Mouse (Mus musculus): ENCODE measurements at regions not wholly inside any gene's neighbourhood (a gene's known extent, or its start where the extent isn't known, plus 50 kb on each side); places are given as distances from the start of the nearest gene placed in this dataset.
"Not testable (repeated sequence)": the region's sequence is repeated elsewhere in the genome, so short reads cannot be mapped to it uniquely, and the experiment has no call there.

GRCm38 (mm10) chr13:5955121-5955520, 93.8 kb downstream of the Klf6 start:
- H3K9ac ChIP-seq (ENCODE audit: low read depth, low read length); H3K4me3 ChIP-seq; H3K27me3 ChIP-seq (ENCODE audit: control insufficient read depth, insufficient read depth, low read length); DNase-seq; intact Hi-C loops (cut with DNase I); H3K79me2 ChIP-seq (replicated peaks; ENCODE audit: control insufficient read depth, insufficient read depth, low read length); H3K36me3 ChIP-seq (ENCODE audit: control insufficient read depth, insufficient read depth, low read length); H3K4me1 ChIP-seq (ENCODE audit: control insufficient read depth, insufficient read depth, low read length): not testable (repeated sequence)
- peak; percentile 30 for TF ChIP-seq CTCF (IDR thresholded peaks at IDR 0.05)
- peak overlapping the region; percentile 23; the same call in 1 of the 2 replicates for H3K27ac ChIP-seq

- Histone ChIP-seq H3K4me1 (ENCODE audit: control insufficient read depth, insufficient read depth, low read length) (no peaks in the 10 kb centered on the region), H3K9ac (ENCODE audit: low read depth, low read length) (no peak overlapping the region), H3K36me3 (ENCODE audit: control insufficient read depth, insufficient read depth, low read length) (0 out of 2 replicates have a peak, but pooled peaks cover 2% of the 10 kb centered on the region), H3K4me3 (no peak overlapping the region), H3K27me3 (ENCODE audit: control insufficient read depth, insufficient read depth, low read length) (no peaks in the 10 kb centered on the region), H3K79me2 (replicated peaks; ENCODE audit: control insufficient read depth, insufficient read depth, low read length) (no peaks in the 10 kb centered on the region), H3K27ac (no peak overlapping the region; the same call in 1 of the 2 replicates)
- no peak for DNase-seq
- TF ChIP-seq POLR2A (IDR thresholded peaks at IDR 0.05; ENCODE audit: insufficient read depth, low read depth, low read length) (no peak), EP300 (IDR thresholded peaks at IDR 0.05; ENCODE audit: insufficient read depth, low read depth, low read length) (no peak), CTCF (IDR thresholded peaks at IDR 0.05) (no peak)
- WGBS, result 13% methylated on average over 1 of the region's 1 CpGs
- intact Hi-C loops (cut with DNase I), result no loop called here
Measured at GRCm38 (mm10) chr13:5956145-5956544, 94.9 kb downstream of the Klf6 start.

GRCm38 (mm10) chr13:5962947-5963346, 101.7 kb downstream of the Klf6 start:
- DNase-seq, result no peak
- Histone ChIP-seq H3K79me2 (replicated peaks; ENCODE audit: control insufficient read depth, insufficient read depth, low read length) (no peaks in the 10 kb centered on the region), H3K27ac (no peak overlapping the region), H3K4me3 (no peak overlapping the region), H3K4me1 (ENCODE audit: control insufficient read depth, insufficient read depth, low read length) (no peaks in the 10 kb centered on the region), H3K9ac (ENCODE audit: low read depth, low read length) (no peak overlapping the region), H3K36me3 (ENCODE audit: control insufficient read depth, insufficient read depth, low read length) (no peaks in the 10 kb centered on the region), H3K27me3 (ENCODE audit: control insufficient read depth, insufficient read depth, low read length) (no peaks in the 10 kb centered on the region)
- intact Hi-C loops (cut with DNase I), result no loop called here
- WGBS, result 90% methylated on average over 1 of the region's 1 CpGs
- no peak for TF ChIP-seq POLR2A (IDR thresholded peaks at IDR 0.05; ENCODE audit: insufficient read depth, low read depth, low read length)
- TF ChIP-seq EP300 (IDR thresholded peaks at IDR 0.05; ENCODE audit: insufficient read depth, low read depth, low read length), result no peak
- TF ChIP-seq CTCF (IDR thresholded peaks at IDR 0.05), result no peak

GRCm38 (mm10) chr13:5964626-5965025, 103.3 kb downstream of the Klf6 start:
- DNase-seq, result no peak
- intact Hi-C loops (cut with DNase I), result no loop called here
- Histone ChIP-seq H3K36me3 (ENCODE audit: control insufficient read depth, insufficient read depth, low read length) (no peaks in the 10 kb centered on the region), H3K79me2 (replicated peaks; ENCODE audit: control insufficient read depth, insufficient read depth, low read length) (no peaks in the 10 kb centered on the region), H3K9ac (ENCODE audit: low read depth, low read length) (no peak overlapping the region), H3K4me3 (no peak overlapping the region), H3K4me1 (ENCODE audit: control insufficient read depth, insufficient read depth, low read length) (no peaks in the 10 kb centered on the region), H3K27ac (no peak overlapping the region), H3K27me3 (ENCODE audit: control insufficient read depth, insufficient read depth, low read length) (no peaks in the 10 kb centered on the region)
- WGBS, result 96% methylated on average over 1 of the region's 1 CpGs
- TF ChIP-seq EP300 (IDR thresholded peaks at IDR 0.05; ENCODE audit: insufficient read depth, low read depth, low read length), result no peak
- TF ChIP-seq POLR2A (IDR thresholded peaks at IDR 0.05; ENCODE audit: insufficient read depth, low read depth, low read length), result no peak
- no peak for TF ChIP-seq CTCF (IDR thresholded peaks at IDR 0.05)

DNA sequence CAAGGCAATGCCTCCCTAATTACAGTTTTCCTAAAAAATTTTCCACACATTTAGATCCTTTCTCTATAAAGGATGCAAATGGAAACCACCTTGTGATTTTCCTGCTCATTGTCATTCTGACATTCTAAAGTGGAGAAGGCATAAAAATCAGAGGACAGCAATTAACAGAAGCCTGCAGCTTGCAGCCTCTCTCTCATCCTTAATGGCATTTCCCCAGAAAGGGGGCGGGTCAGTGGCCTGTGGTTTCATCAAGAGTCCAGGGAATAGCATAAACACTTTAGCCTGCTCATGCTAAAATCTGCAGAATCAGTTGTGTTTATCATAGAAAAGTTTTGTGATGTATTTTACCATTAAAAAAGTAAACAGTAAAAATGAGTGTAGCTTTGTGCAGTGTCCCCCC, 117.3 kb downstream of the Klf6 start:
- Histone ChIP-seq H3K9ac (ENCODE audit: low read depth, low read length) (no peak overlapping the region), H3K79me2 (replicated peaks; ENCODE audit: control insufficient read depth, insufficient read depth, low read length) (no peaks in the 10 kb centered on the region), H3K27me3 (ENCODE audit: control insufficient read depth, insufficient read depth, low read length) (no peaks in the 10 kb centered on the region), H3K27ac (no peak overlapping the region), H3K4me3 (no peak overlapping the region), H3K4me1 (ENCODE audit: control insufficient read depth, insufficient read depth, low read length) (no peaks in the 10 kb centered on the region), H3K36me3 (ENCODE audit: control insufficient read depth, insufficient read depth, low read length) (no peaks in the 10 kb centered on the region)
- no peak for TF ChIP-seq EP300 (IDR thresholded peaks at IDR 0.05; ENCODE audit: insufficient read depth, low read depth, low read length)
- TF ChIP-seq POLR2A (IDR thresholded peaks at IDR 0.05; ENCODE audit: insufficient read depth, low read depth, low read length), result no peak
- TF ChIP-seq CTCF (IDR thresholded peaks at IDR 0.05), result no peak
- 86% methylated on average over 1 of the region's 1 CpGs for WGBS
- DNase-seq, result no peak
- intact Hi-C loops (cut with DNase I), result no loop called here

GRCm38 (mm10) chr13:5987491-5987890, 126.2 kb downstream of the Klf6 start:
- no peaks in the 10 kb centered on the region for H3K4me1 ChIP-seq (ENCODE audit: control insufficient read depth, insufficient read depth, low read length)
- WGBS, result 94% methylated on average over 2 of the region's 2 CpGs
- H3K27me3 ChIP-seq (ENCODE audit: control insufficient read depth, insufficient read depth, low read length), result no peaks in the 10 kb centered on the region
- no peaks in the 10 kb centered on the region for H3K36me3 ChIP-seq (ENCODE audit: control insufficient read depth, insufficient read depth, low read length)
- intact Hi-C loops (cut with DNase I), result no loop called here
- no peak overlapping the region for H3K9ac ChIP-seq (ENCODE audit: low read depth, low read length)
- no peak for TF ChIP-seq POLR2A (IDR thresholded peaks at IDR 0.05; ENCODE audit: insufficient read depth, low read depth, low read length)
- no peak for TF ChIP-seq CTCF (IDR thresholded peaks at IDR 0.05)
- TF ChIP-seq EP300 (IDR thresholded peaks at IDR 0.05; ENCODE audit: insufficient read depth, low read depth, low read length), result no peak
- no peak overlapping the region for H3K27ac ChIP-seq
- no peak for DNase-seq
- no peak overlapping the region for H3K4me3 ChIP-seq
- no peaks in the 10 kb centered on the region for H3K79me2 ChIP-seq (replicated peaks; ENCODE audit: control insufficient read depth, insufficient read depth, low read length)

All from heart, adult 2 months (tissue).